Mouse (Mus musculus): ENCODE results near the gene Hist2h2ac. TPM values are rescaled to one million over a fixed set of nuclear protein-coding genes. Genes with fewer than 3 reads are reported as not detected.
A peak's percentile ranks its signal among the peaks of the same experiment; 100 is the strongest.

Hist2h2ac gene
- polyA plus RNA-seq, 1 experiment from 2014 or later, result 0.72 TPM

GRCm38 (mm10) chr3:96173185-96173584, 47.5 kb downstream of the Hist2h2ac start:
- Histone ChIP-seq H3K4me2 (peak overlapping the region; percentile 98), H3K27ac (replicated peaks) (peak overlapping the region; percentile 77; the same call in 1 of the 2 replicates), H3K36me3 (peaks cover 38% of the 10 kb centered on the region), H3K27me3 (replicated peaks) (no peaks in the 10 kb centered on the region), H3K4me3 (replicated peaks) (peak overlapping the region; percentile 85), H3K4me1 (peaks cover 45% of the 10 kb centered on the region), H3K9me3 (replicated peaks) (no peaks in the 10 kb centered on the region), H3K9ac (replicated peaks) (peak overlapping the region; percentile 81)
- no peak for ATAC-seq (ENCODE audit: low FRiP score)
- 32% methylated on average over 7 of the region's 7 CpGs for WGBS

DNA sequence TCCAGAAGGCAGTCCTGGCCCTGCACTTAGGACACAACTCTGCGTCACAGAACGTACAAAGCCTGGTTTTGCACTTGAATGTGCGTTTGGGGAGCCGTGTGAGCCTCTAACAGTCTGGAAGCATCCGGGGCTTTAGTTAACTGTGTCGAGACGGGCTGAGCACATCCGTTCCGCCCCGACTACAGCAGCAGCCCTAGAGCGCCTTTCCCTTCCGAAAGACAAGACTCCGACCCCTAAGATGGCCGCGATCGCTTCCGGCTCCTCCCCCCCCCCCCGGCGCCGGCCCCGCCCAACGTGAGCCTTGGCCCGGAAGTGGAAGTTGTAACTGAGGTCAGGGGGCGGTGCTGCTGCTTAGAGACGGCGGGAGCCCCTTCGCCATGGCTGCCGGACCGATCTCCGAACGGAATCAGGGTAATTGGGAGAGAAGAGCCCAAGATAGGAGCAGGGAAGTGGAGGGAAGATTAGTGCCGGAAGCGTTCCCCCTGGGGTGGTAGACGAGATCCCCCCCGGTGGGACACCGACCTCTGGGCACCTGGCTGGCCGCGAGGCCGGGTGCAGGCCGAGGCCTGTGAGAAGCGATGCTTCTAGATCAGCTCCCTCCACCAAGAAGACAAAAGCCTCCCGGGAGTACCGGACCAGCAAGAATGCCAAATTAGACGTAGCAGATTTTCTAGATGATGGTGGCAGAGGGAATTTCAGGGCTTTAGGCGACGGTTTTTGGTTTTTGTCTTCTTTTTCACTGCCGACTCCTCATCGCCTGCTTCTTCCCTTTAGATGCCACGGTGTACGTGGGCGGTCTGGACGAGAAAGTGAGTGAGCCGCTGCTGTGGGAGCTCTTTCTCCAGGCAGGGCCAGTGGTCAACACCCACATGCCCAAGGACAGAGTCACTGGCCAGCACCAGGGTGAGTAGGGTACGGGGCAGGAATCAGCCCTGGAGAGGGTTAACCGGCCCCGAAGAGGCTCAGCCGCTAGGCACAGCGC, 48.2 kb downstream of the Hist2h2ac start, which contains the start of gene Sf3b4:
TSS of gene Sf3b4 (plus strand) at position 136 of the 982 bp plus-strand sequence.
- WGBS, result under 1% methylated on average over 53 of the region's 58 CpGs
- peak; percentile 95 for ATAC-seq (ENCODE audit: low FRiP score)
- H3K4me3 ChIP-seq (replicated peaks), result peak within 1 kb of the TSS; percentile 85
- peaks cover 45% of the 10 kb centered on the region for H3K4me1 ChIP-seq
- H3K9ac ChIP-seq (replicated peaks), result peak within 1 kb of the TSS; percentile 87
- H3K36me3 ChIP-seq, result peaks cover 31% of the 10 kb centered on the region
- no peaks in the 10 kb centered on the region for H3K27me3 ChIP-seq (replicated peaks)
- H3K9me3 ChIP-seq (replicated peaks), result no peaks in the 10 kb centered on the region
- H3K27ac ChIP-seq (replicated peaks), result peak within 1 kb of the TSS; percentile 98
- H3K4me2 ChIP-seq, result peak within 1 kb of the TSS; percentile 98

DNA sequence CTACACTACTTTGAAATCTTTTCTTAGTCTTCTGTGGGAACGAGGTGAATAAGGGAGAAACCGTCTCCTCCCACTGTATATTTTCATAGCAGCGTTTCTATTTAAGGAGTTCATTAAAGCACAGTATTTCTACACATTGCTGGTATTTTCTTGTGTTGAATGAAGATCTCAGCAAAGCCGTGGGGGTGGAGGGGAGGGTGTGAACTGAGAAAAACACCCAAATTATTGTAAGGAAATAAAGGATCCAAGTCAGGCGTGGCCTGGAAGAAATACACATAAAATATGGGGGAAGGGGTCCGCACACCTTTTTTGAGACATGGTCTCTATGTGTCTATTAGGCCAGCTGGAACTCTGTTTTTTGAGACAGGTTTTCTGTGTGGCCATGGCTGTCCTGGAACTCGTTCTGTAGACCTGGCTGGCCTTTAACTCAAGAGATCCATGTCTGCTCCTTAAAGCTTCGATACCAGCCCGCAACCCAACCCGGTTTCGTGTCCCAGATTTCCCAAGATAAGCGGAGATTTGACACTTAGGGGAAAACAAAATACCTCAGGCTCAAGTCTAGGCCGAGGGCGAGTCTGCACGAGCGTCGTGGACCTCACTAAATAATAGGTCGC, 49.0 kb downstream of the Hist2h2ac start:
- H3K4me1 ChIP-seq, result peaks cover 45% of the 10 kb centered on the region
- 21% methylated on average over 18 of the region's 18 CpGs for WGBS
- peak; percentile 29 for ATAC-seq (ENCODE audit: low FRiP score)

DNA sequence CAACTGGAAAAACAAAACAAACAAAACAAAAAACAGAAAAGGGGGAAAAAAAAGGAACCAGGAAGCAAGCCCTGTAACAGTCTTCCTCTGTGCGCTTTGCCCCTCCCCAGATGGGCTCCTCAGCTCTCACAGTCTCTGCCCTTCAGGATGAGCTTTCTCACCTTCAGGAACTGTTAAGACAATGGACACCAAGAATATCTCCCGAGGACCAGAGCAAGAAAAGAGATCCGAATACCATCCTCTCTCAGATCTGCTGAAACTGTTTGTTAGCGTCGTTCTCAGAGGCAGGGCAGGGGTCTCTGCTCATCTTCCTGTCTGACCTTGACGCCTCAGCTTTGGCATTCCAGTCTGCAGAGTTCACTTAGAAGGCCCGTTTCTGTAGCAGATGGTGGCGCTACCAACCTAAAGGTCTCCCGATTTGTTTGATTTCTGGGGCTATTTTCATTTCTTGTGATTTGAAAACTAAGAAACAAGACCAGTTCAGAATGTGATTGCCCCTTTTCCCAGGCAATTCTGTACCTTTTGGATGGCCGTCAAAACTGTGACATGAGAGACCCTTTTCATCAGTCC, 49.6 kb downstream of the Hist2h2ac start:
- Histone ChIP-seq H3K4me3 (replicated peaks) (peak overlapping the region; percentile 85), H3K4me2 (peak overlapping the region; percentile 98), H3K27me3 (replicated peaks) (no peaks in the 10 kb centered on the region), H3K9me3 (replicated peaks) (no peaks in the 10 kb centered on the region), H3K27ac (replicated peaks) (peak overlapping the region; percentile 98), H3K9ac (replicated peaks) (peak overlapping the region; percentile 87; the same call in 1 of the 2 replicates), H3K4me1 (peaks cover 42% of the 10 kb centered on the region), H3K36me3 (peaks cover 20% of the 10 kb centered on the region)
- no peak for ATAC-seq (ENCODE audit: low FRiP score)
- 75% methylated on average over 10 of the region's 10 CpGs for WGBS

More for the DNA sequence above, 49.0 kb downstream of the Hist2h2ac start:
- peak overlapping the region; percentile 98 for H3K27ac ChIP-seq (replicated peaks)
- H3K27me3 ChIP-seq (replicated peaks), result no peaks in the 10 kb centered on the region
- peaks cover 27% of the 10 kb centered on the region for H3K36me3 ChIP-seq
- peak overlapping the region; percentile 87 for H3K9ac ChIP-seq (replicated peaks)
- H3K4me3 ChIP-seq (replicated peaks), result peak overlapping the region; percentile 85
- H3K9me3 ChIP-seq (replicated peaks), result no peaks in the 10 kb centered on the region
- peak overlapping the region; percentile 98 for H3K4me2 ChIP-seq

Small RNA genes within 50 kb of the gene (microRNA-seq; reads per million reads assigned to microRNA genes)
- not detected for gene Gm44492
- gene Gm47311, result not detected
- gene Gm47313, result not detected

Other genes starting within 250 kb of the Hist2h2ac start
- 46.7 and 48.6 TPM in 2 replicates for gene Plekho1, start 224.9 kb downstream of the Hist2h2ac start, polyA plus RNA-seq (2015; fragmentation: Nextera tagmentation; extraction: Ambion mirVana)
- 53.8 and 67.8 TPM in 2 replicates for gene Vps45, start 162.4 kb downstream of the Hist2h2ac start, polyA plus RNA-seq (2015; fragmentation: Nextera tagmentation; extraction: Ambion mirVana)
- gene Otud7b, start 116.4 kb downstream of the Hist2h2ac start, polyA plus RNA-seq (2015; fragmentation: Nextera tagmentation; extraction: Ambion mirVana), result 10.5 TPM in 2 replicates
- 12.6 and 13.3 TPM in 2 replicates for gene Mtmr11, start 58.9 kb downstream of the Hist2h2ac start, polyA plus RNA-seq (2015; fragmentation: Nextera tagmentation; extraction: Ambion mirVana)
- 127 and 150 TPM in 2 replicates for gene Sf3b4, start 48.5 kb downstream of the Hist2h2ac start, polyA plus RNA-seq (2015; fragmentation: Nextera tagmentation; extraction: Ambion mirVana)
- 110 and 136 TPM in 2 replicates for gene Sv2a, start 39.7 kb downstream of the Hist2h2ac start, polyA plus RNA-seq (2015; fragmentation: Nextera tagmentation; extraction: Ambion mirVana)
- 53.9 and 58.6 TPM in 2 replicates for gene Bola1, start 1.2 kb downstream of the Hist2h2ac start, polyA plus RNA-seq (2015; fragmentation: Nextera tagmentation; extraction: Ambion mirVana)
- gene Hist2h2ab, start 1.0 kb downstream of the Hist2h2ac start, polyA plus RNA-seq (2015; fragmentation: Nextera tagmentation; extraction: Ambion mirVana), result 0.47 TPM in 1 of 2 replicates, not detected in the other
- gene Hist2h2be, start 239 bp upstream of the Hist2h2ac start, polyA plus RNA-seq (2015; fragmentation: Nextera tagmentation; extraction: Ambion mirVana), result 4.0 and 4.6 TPM in 2 replicates
- gene Hist2h3c2, start 18.2 kb upstream of the Hist2h2ac start, polyA plus RNA-seq (2015; fragmentation: Nextera tagmentation; extraction: Ambion mirVana), result 1.3 and 2.5 TPM in 2 replicates
- 32.3 and 35.5 TPM in 2 replicates for gene Hist2h2aa2, start 19.4 kb upstream of the Hist2h2ac start, polyA plus RNA-seq (2015; fragmentation: Nextera tagmentation; extraction: Ambion mirVana)
- 9.8 and 14.3 TPM in 2 replicates for gene Hist2h2aa1, start 24.6 kb upstream of the Hist2h2ac start, polyA plus RNA-seq (2015; fragmentation: Nextera tagmentation; extraction: Ambion mirVana)
- gene Hist2h3c1, start 25.8 kb upstream of the Hist2h2ac start, polyA plus RNA-seq (2015; fragmentation: Nextera tagmentation; extraction: Ambion mirVana), result 0.14 and 0.65 TPM in 2 replicates
- gene Hist2h4, start 42.4 kb upstream of the Hist2h2ac start, polyA plus RNA-seq (2015; fragmentation: Nextera tagmentation; extraction: Ambion mirVana), result 4.9 and 5.1 TPM in 2 replicates
- gene Hist2h3b, start 47.8 kb upstream of the Hist2h2ac start, polyA plus RNA-seq (2015; fragmentation: Nextera tagmentation; extraction: Ambion mirVana), result 9.4 and 16.0 TPM in 2 replicates
- 0.61 and 3.0 TPM in 2 replicates for gene Hist2h2bb, start 48.9 kb upstream of the Hist2h2ac start, polyA plus RNA-seq (2015; fragmentation: Nextera tagmentation; extraction: Ambion mirVana)
- 1.8 and 3.5 TPM in 2 replicates for gene Fcgr1, start 73.1 kb upstream of the Hist2h2ac start, polyA plus RNA-seq (2015; fragmentation: Nextera tagmentation; extraction: Ambion mirVana)
- gene BC107364, start 231.4 kb upstream of the Hist2h2ac start, polyA plus RNA-seq (2015; fragmentation: Nextera tagmentation; extraction: Ambion mirVana), result not detected in 2 replicates